Mouse (Mus musculus) olfactory bulb, adult 2 months (tissue): ENCODE data around the gene Ttll5.

ENCODE experiments used
- CTCF ChIP-seq: fragments of 200-500 bp; IDR thresholded peaks from 2 replicates; pipeline ENCODE4 v1.5.1; 2012; ENCODE audit warnings: low read depth, mild to moderate bottlenecking, low read length, moderate library complexity; ENCODE audit not compliant: insufficient read depth
- POLR2A ChIP-seq: fragments of 200-500 bp; IDR thresholded peaks from 2 replicates; pipeline ENCODE4 v1.6.1; 2012; ENCODE audit warnings: mild to moderate bottlenecking, low read depth, low read length, moderate library complexity; ENCODE audit not compliant: insufficient read depth

- no peak for TF ChIP-seq CTCF
- no peak for TF ChIP-seq POLR2A
These were observed 222.9 kb downstream of the Ttll5 start for GRCm38 (mm10) chr12:86047376-86047775.
